8 mouse cellular contexts compared by ENCODE assay signal in the genomic region with DNA sequence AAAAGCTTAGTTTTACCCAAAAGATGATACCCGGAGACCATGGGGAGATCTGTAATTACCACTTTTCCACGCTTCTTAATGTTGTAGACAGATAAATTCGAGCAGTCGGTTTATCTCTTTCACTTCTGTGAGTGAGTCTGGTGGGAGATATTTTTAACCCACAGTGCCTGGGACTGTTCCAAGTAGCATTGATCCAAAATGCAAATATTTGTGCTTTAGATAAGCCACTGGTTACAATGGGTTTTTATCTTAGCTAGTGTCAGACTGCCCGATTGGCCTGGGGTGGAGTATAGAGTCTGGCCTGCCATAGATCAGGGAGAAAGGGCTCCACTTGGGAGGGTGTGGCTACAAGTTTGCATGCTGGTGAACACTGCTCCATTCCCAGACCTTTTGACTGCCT. TPM values are rescaled to one million over a fixed set of nuclear protein-coding genes. Genes with fewer than 3 reads are reported as not detected.
DNase-seq lines count a peak whose midpoint lies in the region; ATAC-seq and TF ChIP-seq lines count a peak whose summit lies in the region.

No protein-coding gene starts in this region.

- no peak for TF ChIP-seq CTCF in thymus, adult 2 months (IDR thresholded peaks at IDR 0.05; ENCODE audit: borderline replicate concordance, control insufficient read depth, extremely low read depth, insufficient read depth, low read length, poor library complexity)

- peak; percentile 75 for ATAC-seq in liver, embryonic 11.5 days (replicated peaks; ENCODE audit: low FRiP score)

- H3K4me3 ChIP-seq in thymus, adult 2 months (ENCODE audit: control insufficient read depth, insufficient read depth, low read length), result peak overlapping the region; percentile 65
- peak overlapping the region; percentile 78 for H3K4me3 ChIP-seq in erythroblast, embryonic 14.5 days (replicated peaks)
- peak overlapping the region; percentile 86 for H3K4me3 ChIP-seq in liver, embryonic 11.5 days (ENCODE audit: low read depth, low read length)

- H3K27ac ChIP-seq in thymus, adult 2 months (ENCODE audit: control insufficient read depth, insufficient read depth, low read length), result no peak overlapping the region
- H3K27ac ChIP-seq in liver, embryonic 11.5 days (ENCODE audit: low read depth, low read length), result peak overlapping the region; percentile 97

- no peaks in the 10 kb centered on the region for H3K36me3 ChIP-seq in thymus, adult 2 months (ENCODE audit: control insufficient read depth, insufficient read depth, low read length)
- peaks cover 41% of the 10 kb centered on the region for H3K36me3 ChIP-seq in erythroblast, embryonic 14.5 days (ENCODE audit: control insufficient read depth)
- 0 out of 2 replicates have a peak, but pooled peaks cover 8% of the 10 kb centered on the region for H3K36me3 ChIP-seq in liver, embryonic 11.5 days (ENCODE audit: control insufficient read depth, insufficient read depth, low read length)

- H3K4me1 ChIP-seq in thymus, adult 2 months (replicated peaks; ENCODE audit: control insufficient read depth, insufficient read depth, low read length), result peaks cover 25% of the 10 kb centered on the region
- H3K4me1 ChIP-seq in erythroblast, embryonic 14.5 days (ENCODE audit: control insufficient read depth), result peaks cover 43% of the 10 kb centered on the region
- peaks cover 29% of the 10 kb centered on the region for H3K4me1 ChIP-seq in liver, embryonic 11.5 days (replicated peaks; ENCODE audit: control insufficient read depth, insufficient read depth, low read length)

- peak overlapping the region; percentile 87 for H3K9ac ChIP-seq in liver, embryonic 11.5 days (ENCODE audit: low read depth, low read length)

- peak overlapping the region; percentile 96 for H3K4me2 ChIP-seq in liver, embryonic 11.5 days

- H3K27me3 ChIP-seq in thymus, adult 2 months (ENCODE audit: control insufficient read depth, insufficient read depth, low read length), result no peaks in the 10 kb centered on the region; the same call in 1 of the 2 replicates
- no peaks in the 10 kb centered on the region for H3K27me3 ChIP-seq in erythroblast, embryonic 14.5 days (ENCODE audit: control insufficient read depth)
- 0 out of 2 replicates have a peak, but pooled peaks cover 2% of the 10 kb centered on the region for H3K27me3 ChIP-seq in liver, embryonic 11.5 days (replicated peaks; ENCODE audit: control insufficient read depth, insufficient read depth, low read length)

- WGBS in thymus, adult 2 months, result 15% methylated on average over 5 of the region's 5 CpGs
- WGBS in liver, embryonic 11.5 days, result under 1% methylated on average over 5 of the region's 5 CpGs

- H3K9me3 ChIP-seq in erythroblast, embryonic 14.5 days (ENCODE audit: control insufficient read depth, low read length), result no peaks in the 10 kb centered on the region
- no peaks in the 10 kb centered on the region for H3K9me3 ChIP-seq in liver, embryonic 11.5 days (ENCODE audit: control insufficient read depth, low read length)

- no peak for TF ChIP-seq POLR2A in thymus, adult 2 months (IDR thresholded peaks at IDR 0.05; ENCODE audit: control insufficient read depth, extremely low read depth, insufficient read depth, low read length, poor library complexity)

- DNase-seq in thymus, adult 2 months, result no peak
- DNase-seq in thymus, postnatal 14 days, result no peak
- peak; percentile 58 for DNase-seq in liver, embryonic 11.5 days (ENCODE audit: low spot score)
- DNase-seq in yolk sac, embryonic 10.5 days (ENCODE audit: low spot score), result peak; percentile 71
- no peak for DNase-seq in thymus, postnatal 10 days (ENCODE audit: low spot score in 2 of 2)
- DNase-seq in cerebellum, adult 18-20 months, result no peak
- DNase-seq in ovary, adult 18-20 months (ENCODE audit: low spot score), result no peak

RNA-seq across cellular contexts. Expression of gene Fam83d, which starts 0.9 kb away (rescaled TPM):
- 26.2 and 32.5 TPM in 2 replicates for polyA plus RNA-seq in thymus, adult 2 months (2012; rRNA removed)
- polyA plus RNA-seq in erythroblast, embryonic 14.5 days (2012), result 0.91 and 1.4 TPM in 2 replicates
- 27.9 and 28.1 TPM in 2 replicates for polyA plus RNA-seq in liver, embryonic 11.5 days (2014; fragmentation: Nextera tagmentation; extraction: Ambion mirVana)

RNA-seq across cellular contexts. Expression of gene Dhx35, which starts 25.8 kb away (rescaled TPM):
- polyA plus RNA-seq in thymus, adult 2 months (2012; rRNA removed), result 29.9 and 30.2 TPM in 2 replicates
- 0.24 and 0.38 TPM in 2 replicates for polyA plus RNA-seq in erythroblast, embryonic 14.5 days (2012)
- 11.6 and 13.0 TPM in 2 replicates for polyA plus RNA-seq in liver, embryonic 11.5 days (2014; fragmentation: Nextera tagmentation; extraction: Ambion mirVana)

Comparison
In these comparisons a context has a peak if more than half of its experiments do, and no peak if none do; other contexts are left out.
1. DNase-seq: peak in liver, embryonic 11.5 days (single experiment) and yolk sac, embryonic 10.5 days (single experiment); none in thymus, adult 2 months (single experiment), thymus, postnatal 14 days (single experiment), thymus, postnatal 10 days (0 of 2), cerebellum, adult 18-20 months (0 of 2) and ovary, adult 18-20 months (single experiment).
2. RNA of gene Fam83d, which starts 0.9 kb away (polyA plus RNA-seq): 27.9 to 28.1 TPM in liver, embryonic 11.5 days and 26.2 to 32.5 TPM in thymus, adult 2 months; 0.91 to 1.4 TPM in erythroblast, embryonic 14.5 days; every median in the first group is over 10 times any median in the second.
3. Peak in every context shown above with its lines, with median percentiles within 50 percentile points of each other: H3K4me3 ChIP-seq.